Mouse (Mus musculus): ENCODE data around the gene Gm49340.

Gm49340 gene

DNA sequence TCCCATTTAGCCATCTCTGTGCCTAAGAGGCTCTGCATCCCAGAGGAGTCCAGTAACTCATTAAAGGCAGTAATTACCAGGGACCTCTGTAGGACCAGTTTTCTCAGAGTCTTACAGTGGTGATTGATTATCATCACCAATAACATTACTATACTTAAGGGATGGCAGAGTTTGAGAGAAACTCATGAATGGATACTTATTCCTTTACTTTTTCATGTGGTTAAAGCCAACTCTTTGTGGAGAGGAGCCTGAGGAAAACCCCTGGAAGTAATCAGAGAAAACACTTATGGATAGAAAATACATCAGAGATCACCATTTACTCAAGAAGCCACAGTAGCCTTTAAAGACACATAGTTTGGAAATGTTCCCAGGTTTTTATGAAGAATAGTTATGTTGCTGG, 70.0 kb downstream of the Gm49340 start, which contains the start of gene Olfr1:
Gene Olfr1, minus strand, starts transcription at position 101 of the 400 bp plus-strand sequence.
- CTCF ChIA-PET = no interaction called here
- POLR2A ChIA-PET = no interaction called here
